Mouse (Mus musculus) small intestine, adult 2 months (tissue): ENCODE data around the gene Mob3c. TPM values are rescaled to one million over a fixed set of nuclear protein-coding genes. Genes with fewer than 3 reads are reported as not detected.

Source experiments
- H3K27ac ChIP-seq: fragments of 200-500 bp; 2 replicates; pipeline ENCODE4 v1.5.1; 2012; ENCODE audit warnings: low read depth, low read length, control low read depth, inconsistent platforms; ENCODE audit not compliant: insufficient read depth
- H3K27me3 ChIP-seq: fragments of 200-500 bp; 2 replicates; pipeline ENCODE4 v1.6.1; 2012; ENCODE audit warnings: mild to moderate bottlenecking, moderate library complexity, low read length, inconsistent platforms; ENCODE audit not compliant: control insufficient read depth, insufficient read depth
- H3K36me3 ChIP-seq: fragments of 200-500 bp; 2 replicates; pipeline ENCODE4 v1.6.1; 2012; ENCODE audit warnings: mild to moderate bottlenecking, low read length, control low read depth, inconsistent platforms; ENCODE audit not compliant: control insufficient read depth, insufficient read depth
- H3K4me1 ChIP-seq: fragments of 200-500 bp; 2 replicates; pipeline ENCODE4 v1.6.1; 2012; ENCODE audit warnings: low read length, inconsistent platforms, mixed read lengths; ENCODE audit not compliant: control insufficient read depth, insufficient read depth, insufficient read length
- H3K4me3 ChIP-seq: fragments of 200-500 bp; 2 replicates; pipeline ENCODE4 v1.5.1; 2012; ENCODE audit warnings: low read depth, mild to moderate bottlenecking, control low read depth, inconsistent platforms, low read length, moderate library complexity
- CTCF ChIP-seq: fragments of 200-500 bp; IDR thresholded peaks from 2 replicates; pipeline ENCODE4 v1.5.1; 2012; ENCODE audit warnings: low read depth, mild to moderate bottlenecking, control low read depth, inconsistent platforms, low read length, moderate library complexity, mixed read lengths; ENCODE audit not compliant: insufficient replicate concordance, insufficient read length; ENCODE audit errors: extremely low read depth
- POLR2A ChIP-seq: fragments of 200-500 bp; IDR thresholded peaks from 2 replicates; pipeline ENCODE4 v1.6.1; 2012; ENCODE audit warnings: low read depth, mild to moderate bottlenecking, control low read depth, inconsistent platforms, low read length, moderate library complexity
- WGBS: fragments of 180-500 bp; shearing (Covaris S2); methylation state at CpG from one replicate; pipeline ENCODE4 v1.1.7; 2018; 5-methylcytosine and 5-hydroxymethylcytosine counted together
- polyA plus RNA-seq: library from polyadenylated mRNA; depleted of rRNA; stranded (reverse); fragments of >200 nt; gene quantifications from 2 replicates; pipeline ENCODE4 v1.2.3, GENCODE M21; 2012; rRNA removed

Gene Mob3c
- polyA plus RNA-seq, 1 experiment = 101 TPM

DNA sequence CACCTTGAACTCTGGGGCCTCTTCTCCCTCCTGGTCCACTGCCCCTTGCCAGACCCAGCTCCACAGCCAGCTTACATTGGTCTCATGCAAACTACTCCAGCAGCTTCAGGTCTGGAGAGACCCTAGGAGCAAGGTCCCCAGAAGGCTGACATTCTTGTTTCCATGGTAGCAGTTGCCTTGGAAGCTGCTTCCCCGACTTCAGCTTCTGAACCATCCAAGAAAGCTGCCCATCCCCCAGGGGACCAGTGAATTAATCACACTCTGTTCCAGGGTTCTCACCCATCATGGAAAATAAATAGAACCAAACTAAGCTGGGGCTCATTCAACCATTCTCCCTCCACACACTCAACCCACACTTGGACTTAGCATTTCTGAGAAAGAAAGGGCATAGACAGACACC lies 53.3 kb downstream of the Mob3c start:
- Histone ChIP-seq H3K27me3 (no peaks in the 10 kb centered on the region), H3K36me3 (peaks cover 11% of the 10 kb centered on the region), H3K27ac (no peak overlapping the region), H3K4me3 (no peak overlapping the region), H3K4me1 (no peaks in the 10 kb centered on the region)
- 38% methylated on average over 1 of the region's 1 CpGs for WGBS
- TF ChIP-seq CTCF (no peak), POLR2A (no peak)

GRCm38 (mm10) chr4:115882195-115882594 lies 54.3 kb downstream of the Mob3c start:
- TF ChIP-seq CTCF (no peak), POLR2A (no peak)
- Histone ChIP-seq H3K4me1 (no peaks in the 10 kb centered on the region), H3K27ac (no peak overlapping the region), H3K4me3 (no peak overlapping the region), H3K27me3 (no peaks in the 10 kb centered on the region), H3K36me3 (peaks cover 9% of the 10 kb centered on the region)
- WGBS = 48% methylated on average over 4 of the region's 4 CpGs

DNA sequence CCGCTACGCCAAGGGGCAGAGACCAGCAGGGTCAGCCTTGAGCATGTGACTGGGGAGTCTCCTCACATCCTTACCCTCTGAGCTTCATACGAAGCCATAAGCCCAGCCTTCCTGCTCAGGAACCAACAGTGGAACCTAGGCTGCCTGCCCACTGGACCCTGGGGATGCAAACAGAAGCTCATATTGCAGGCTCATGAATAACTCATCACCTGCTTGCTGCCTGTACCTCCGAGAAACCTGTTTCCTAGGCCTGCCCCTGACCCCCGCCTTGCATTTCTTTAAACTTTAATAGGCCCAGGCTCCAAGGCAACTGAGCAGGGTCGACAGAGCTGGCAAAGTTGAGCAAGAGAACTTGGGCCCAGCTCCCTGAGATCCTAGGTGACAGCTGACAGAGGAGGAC lies 56.1 kb downstream of the Mob3c start, which contains the start of gene Kncn:
Kncn (plus strand) TSS at position 379 of the 400 bp plus-strand sequence.
- WGBS = 67% methylated on average over 6 of the region's 6 CpGs
- Histone ChIP-seq H3K27me3 (0 out of 2 replicates have a peak, but pooled peaks cover 3% of the 10 kb centered on the region), H3K4me3 (no peak within 1 kb of the TSS), H3K4me1 (no peaks in the 10 kb centered on the region), H3K36me3 (peaks cover 2% of the 10 kb centered on the region), H3K27ac (no peak within 1 kb of the TSS)
- TF ChIP-seq POLR2A = no peak
- no peak for TF ChIP-seq CTCF

Other genes starting within 250 kb of the Mob3c start
- gene Cyp4a32, start 227.1 kb upstream of the Mob3c start, polyA plus RNA-seq = 0.06 TPM in 1 of 2 replicates, not detected in the other
- gene Cyp4b1, start 180.4 kb upstream of the Mob3c start, polyA plus RNA-seq = 41.0 and 213 TPM in 2 replicates
- gene Efcab14, start 90.3 kb upstream of the Mob3c start, polyA plus RNA-seq = 20.2 and 40.8 TPM in 2 replicates
- gene Tex38, start 47.1 kb upstream of the Mob3c start, polyA plus RNA-seq = not detected in 2 replicates
- 42.0 and 60.6 TPM in 2 replicates for gene Atpaf1, start 43.3 kb upstream of the Mob3c start, polyA plus RNA-seq
- 25.3 and 26.8 TPM in 2 replicates for gene Mknk1, start 11.1 kb downstream of the Mob3c start, polyA plus RNA-seq
- gene Kncn, start 56.3 kb downstream of the Mob3c start, polyA plus RNA-seq = not detected in 2 replicates
- gene 6430628N08Rik, start 62.6 kb downstream of the Mob3c start, polyA plus RNA-seq = not detected in 2 replicates
- not detected in 2 replicates for gene Dmbx1, start 111.8 kb downstream of the Mob3c start, polyA plus RNA-seq
- 57.9 and 89.2 TPM in 2 replicates for gene Faah, start 189.8 kb downstream of the Mob3c start, polyA plus RNA-seq
- gene Nsun4, start 225.8 kb downstream of the Mob3c start, polyA plus RNA-seq = 2.7 and 3.7 TPM in 2 replicates
- 45.6 and 60.5 TPM in 2 replicates for gene Uqcrh, start 247.0 kb downstream of the Mob3c start, polyA plus RNA-seq
- 43.2 and 64.7 TPM in 2 replicates for gene Lrrc41, start 247.2 kb downstream of the Mob3c start, polyA plus RNA-seq